Mouse (Mus musculus): ENCODE results near the gene Nadk.

Gene Nadk

DNA sequence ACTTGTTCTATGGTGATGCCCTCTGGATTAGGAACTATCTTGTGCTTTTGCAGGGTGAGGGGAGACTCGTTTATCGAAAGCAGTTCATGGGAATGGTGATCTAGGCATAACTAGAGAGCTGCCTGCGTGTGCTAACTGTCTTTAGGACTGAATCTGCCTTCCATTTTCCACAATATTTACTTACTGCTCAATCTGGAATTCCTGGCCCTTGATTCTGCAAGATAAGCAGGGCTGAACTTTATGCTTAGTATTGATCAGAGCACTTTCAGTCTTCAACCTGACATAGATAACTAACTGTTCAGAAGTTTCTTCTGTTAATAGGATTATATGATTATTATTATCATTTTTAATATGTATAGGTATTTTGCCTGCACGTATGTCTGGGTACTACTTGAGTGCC lies 43.0 kb downstream of the Nadk start:
- DNase-seq: no peak

- no peak for DNase-seq
Observed at GRCm38 (mm10) chr4:155606825-155607224, 44.6 kb downstream of the Nadk start.

DNA sequence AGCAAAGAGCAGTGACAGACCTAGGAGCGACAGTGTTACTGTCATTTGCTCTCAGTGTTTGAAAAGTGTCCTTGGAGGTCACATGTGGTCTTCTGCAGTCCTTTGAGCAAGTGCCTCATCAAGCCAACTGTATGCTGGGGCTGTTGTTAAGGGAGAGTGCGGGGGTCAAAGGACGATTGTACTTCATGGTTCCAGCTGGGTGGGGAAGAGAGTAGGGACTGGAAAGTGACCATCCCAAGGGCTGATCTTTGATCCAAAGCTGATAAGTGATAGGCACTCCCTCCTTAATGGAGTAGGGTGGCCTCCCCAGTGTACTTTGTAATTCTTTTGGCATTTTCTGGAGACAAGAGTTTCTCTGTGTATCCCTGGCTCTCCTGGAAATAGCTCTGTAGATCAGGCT lies 49.7 kb downstream of the Nadk start:
- no peak for DNase-seq

DNA sequence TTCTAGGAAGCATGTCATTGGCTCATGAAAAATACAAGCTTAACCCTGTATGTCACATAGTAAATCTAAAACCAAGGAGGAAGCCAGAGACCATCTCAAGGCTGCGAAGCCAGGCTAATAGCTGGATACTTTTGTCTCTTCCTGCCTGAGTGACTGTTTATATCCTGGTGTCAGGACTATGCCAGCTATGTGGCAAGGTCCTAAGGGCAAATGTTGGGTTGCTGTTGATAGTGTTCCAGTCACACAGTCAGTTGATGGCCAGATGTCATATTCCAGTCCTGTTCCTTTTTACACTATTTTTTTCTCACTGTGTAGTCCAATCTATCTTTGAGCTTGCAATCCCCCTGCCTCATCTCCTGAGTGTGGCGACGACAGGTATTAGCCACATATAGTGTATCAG lies 51.1 kb downstream of the Nadk start:
- no peak for DNase-seq

DNA sequence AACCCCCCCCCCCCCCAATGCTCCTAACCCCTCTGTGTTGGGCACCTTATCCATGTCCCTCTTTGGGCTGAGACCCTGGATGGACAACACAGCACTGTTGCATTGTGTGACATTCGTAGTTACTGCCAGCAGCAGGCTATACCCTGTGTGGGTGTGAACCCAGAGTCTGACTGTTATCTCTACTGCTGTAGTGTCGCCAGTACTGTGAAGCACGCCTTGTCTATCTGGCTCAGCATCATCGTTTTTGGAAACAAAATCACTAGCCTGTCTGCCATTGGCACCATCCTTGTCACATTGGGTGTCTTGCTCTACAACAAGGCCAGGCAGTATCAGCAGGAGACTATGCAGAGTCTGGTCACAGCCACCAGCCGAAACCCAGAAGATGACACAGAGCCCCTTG lies 56.1 kb downstream of the Nadk start:
- no peak for DNase-seq

DNA sequence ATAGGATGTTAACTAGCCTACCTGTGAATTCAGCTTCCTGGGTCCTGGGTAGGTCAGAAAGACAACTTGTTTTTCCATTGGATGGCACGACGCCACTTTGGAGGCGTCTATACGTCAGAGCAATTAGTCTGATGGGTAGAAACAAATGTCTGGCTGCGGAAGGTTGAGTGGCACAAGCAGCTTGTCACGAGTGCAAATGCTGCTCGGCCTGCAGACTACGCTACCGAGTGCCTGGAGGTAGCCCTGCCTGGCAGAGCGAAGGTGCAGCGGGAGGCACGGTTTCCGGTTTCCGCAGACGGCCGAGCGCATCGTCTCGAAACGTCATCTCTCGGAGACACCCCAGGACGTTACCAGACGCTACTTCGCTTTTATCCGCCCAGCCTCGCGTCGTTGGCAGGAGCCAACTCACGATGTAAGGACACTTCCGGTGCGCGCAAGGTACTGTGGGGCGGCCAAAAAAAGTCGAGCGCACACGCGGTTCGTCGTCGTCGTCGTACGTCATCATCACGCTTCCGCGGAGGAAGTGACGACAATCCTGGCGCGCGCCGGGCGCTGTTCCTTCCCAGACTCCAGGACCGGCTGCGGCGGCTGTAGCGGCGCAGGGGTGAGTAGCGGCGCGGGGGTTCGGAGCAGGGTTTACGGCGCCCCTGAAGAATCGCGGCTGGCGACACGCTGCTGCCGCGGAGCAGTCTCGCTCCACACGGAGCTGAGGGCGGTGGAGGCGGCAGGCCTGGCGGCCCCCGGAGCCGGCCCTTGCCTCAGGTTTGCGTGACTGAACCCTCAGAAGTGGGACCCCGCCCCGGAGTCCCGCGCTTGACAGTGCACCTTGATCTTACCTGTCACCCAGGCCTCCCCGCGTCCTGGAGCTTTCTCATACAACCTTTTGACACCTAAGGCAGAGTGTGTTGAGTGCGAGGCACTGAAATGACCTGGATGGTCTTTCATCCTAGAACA lies 62.4 kb downstream of the Nadk start, which contains the start of gene Cdk11b:
Gene Cdk11b, plus strand, starts transcription at position 517 of the 954 bp plus-strand sequence.
- peak; percentile 96 to 97 for DNase-seq

GRCm38 (mm10) chr4:155630267-155630666 lies 68.1 kb downstream of the Nadk start:
- DNase-seq: no peak

DNA sequence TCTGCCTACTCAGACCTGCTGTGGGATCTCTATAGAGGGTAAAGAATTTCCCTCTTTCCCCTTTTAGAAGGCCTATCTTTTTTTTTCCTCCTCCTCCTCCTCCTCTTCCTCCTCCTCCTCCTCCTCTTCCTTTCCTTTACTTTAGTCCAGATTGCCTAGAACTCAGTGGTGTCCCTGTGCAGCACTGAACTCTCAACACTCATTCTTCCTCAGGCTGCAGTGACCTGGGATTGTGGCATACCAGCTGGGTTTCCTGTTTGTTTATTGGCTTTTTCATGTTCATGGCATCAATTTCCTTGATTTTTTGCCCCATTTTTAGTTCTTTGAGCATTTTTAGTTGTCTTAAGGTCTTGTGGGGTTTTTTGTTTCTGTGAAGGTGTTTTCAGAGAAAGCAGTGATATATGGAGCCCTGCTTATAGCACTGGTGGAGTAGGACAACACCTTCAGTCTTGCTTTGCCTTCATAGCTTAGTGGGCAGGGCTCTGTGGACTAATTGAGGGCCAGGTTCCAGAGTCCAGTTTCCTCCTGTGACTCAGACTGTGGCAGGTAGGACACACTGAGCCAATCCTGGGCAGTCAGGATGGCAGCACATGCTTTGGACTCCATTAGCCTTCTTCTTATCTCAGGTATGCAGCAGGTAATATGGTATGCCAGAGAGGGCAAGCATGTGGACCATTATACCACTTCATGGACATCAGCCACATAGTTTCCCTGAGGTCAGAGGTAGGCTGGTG lies 73.8 kb downstream of the Nadk start:
- no peak for DNase-seq

All from cerebellum, postnatal 36 days (tissue).